Mouse (Mus musculus): ENCODE results near the gene Olfr288. TPM values are rescaled to one million over a fixed set of nuclear protein-coding genes. Genes with fewer than 3 reads are reported as not detected.

Olfr288 gene
- total RNA-seq, 2 experiments from 2014 or later = not detected

DNA sequence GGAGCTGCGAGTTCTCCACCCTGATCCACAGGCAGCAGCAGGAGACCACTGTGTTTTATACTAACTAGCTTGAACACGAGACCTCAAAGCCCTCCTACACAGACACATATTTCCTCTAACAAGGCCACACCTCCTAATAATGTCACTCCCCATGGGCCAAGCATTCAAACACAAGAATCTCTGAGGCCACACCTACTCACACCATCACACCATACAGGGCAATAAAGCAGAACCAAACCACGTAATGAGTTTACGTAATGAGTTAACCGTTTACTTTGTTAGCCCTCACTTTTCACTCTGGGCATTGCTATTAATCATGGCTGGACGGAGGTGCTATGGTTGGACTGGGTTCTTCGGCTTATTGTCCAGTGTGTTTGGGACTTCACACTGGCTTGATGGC lies 55.6 kb downstream of the Olfr288 start:
- intact Hi-C loops (cut with DNase I) = no loop called here
- no peak for DNase-seq (ENCODE audit: low spot score in 2 of 2)

GRCm38 (mm10) chr15:98136871-98137270 lies 58.5 kb downstream of the Olfr288 start:
- intact Hi-C loops (cut with DNase I) = no loop called here
- DNase-seq (ENCODE audit: low spot score in 2 of 2) = no peak

Other genes starting within 250 kb of the Olfr288 start
- gene Tmem106c, start 231.3 kb downstream of the Olfr288 start, total RNA-seq (2021) = 10 to 100 TPM; 22.9 to 24.2 TPM
- gene Col2a1, start 190.8 kb downstream of the Olfr288 start, total RNA-seq (2021) = under 1 TPM; 0.18 to 0.48 TPM
- 100 to 1,000 TPM; 398 to 408 TPM for gene Pfkm, start 103.0 kb downstream of the Olfr288 start, total RNA-seq (2021)
- 10 to 100 TPM in 1 of 2 experiments, 1 to 10 TPM in 1; 9.6 to 12.5 TPM for gene Senp1, start 101.8 kb downstream of the Olfr288 start, total RNA-seq (2021)
- gene Asb8, start 29.9 kb downstream of the Olfr288 start, total RNA-seq (2021) = 10 to 100 TPM; 46.5 to 48.0 TPM
- 10 to 100 TPM; 18.8 to 21.1 TPM for gene Ccdc184, start 28.4 kb downstream of the Olfr288 start, total RNA-seq (2021)
- gene Gm44579, start 25.4 kb upstream of the Olfr288 start, total RNA-seq (2021) = not detected
- gene Olfr287, start 25.5 kb upstream of the Olfr288 start, total RNA-seq (2021) = 1 to 10 TPM; 4.0 to 4.2 TPM
- not detected for gene Olfr286, start 38.9 kb upstream of the Olfr288 start, total RNA-seq (2021)
- gene H1fnt, start 61.8 kb upstream of the Olfr288 start, total RNA-seq (2021) = not detected
- 1 to 10 TPM; 5.6 to 5.7 TPM for gene Zfp641, start 100.6 kb upstream of the Olfr288 start, total RNA-seq (2021)
- not detected for gene Olfr285, start 121.8 kb upstream of the Olfr288 start, total RNA-seq (2021)
- not detected for gene Olfr284, start 145.4 kb upstream of the Olfr288 start, total RNA-seq (2021)
- not detected for gene Olfr283, start 185.4 kb upstream of the Olfr288 start, total RNA-seq (2021)
- gene Olfr282, start 235.7 kb upstream of the Olfr288 start, total RNA-seq (2021) = not detected

Measured in left cerebral cortex, postnatal 25 days (tissue).